Mouse (Mus musculus) cerebellum, adult 18-20 months (tissue): ENCODE results near the gene Coq4.
A peak's percentile ranks its signal among the peaks of the same experiment; 100 is the strongest.

ENCODE experiments used
- DNase-seq, 2 experiments: peaks; one replicate each; pipeline ENCODE4 v3.0.0; 2021

The Coq4 gene

GRCm38 (mm10) chr2:29802075-29802826 is 15.0 kb downstream of the Coq4 start, which contains the start of gene Slc27a4:
TSS of gene Slc27a4 (plus strand) at chr2:29802634.
- DNase-seq: peak; percentile 98 to 99

- DNase-seq: no peak
These were observed 15.5 kb downstream of the Coq4 start for GRCm38 (mm10) chr2:29802827-29803201.

- peak; percentile 37 to 60 for DNase-seq
These were observed 16.1 kb downstream of the Coq4 start for GRCm38 (mm10) chr2:29803400-29803831.

- no peak for DNase-seq
These were observed 28.5 kb downstream of the Coq4 start for GRCm38 (mm10) chr2:29815678-29816371.

- peak; percentile 87 to 90 for DNase-seq
These were observed 30.3 kb downstream of the Coq4 start for GRCm38 (mm10) chr2:29817426-29818232.

- no peak for DNase-seq
These were observed 32.1 kb downstream of the Coq4 start for GRCm38 (mm10) chr2:29819363-29819762.

- peak; percentile 63 to 64 for DNase-seq
These were observed 32.9 kb downstream of the Coq4 start, which contains the start of gene Urm1 for GRCm38 (mm10) chr2:29820025-29820817. TSS of gene Urm1 (plus strand) at chr2:29820075.

GRCm38 (mm10) chr2:29826318-29826925 is 39.1 kb downstream of the Coq4 start:
- DNase-seq: no peak

GRCm38 (mm10) chr2:29826926-29827708 is 39.8 kb downstream of the Coq4 start:
- DNase-seq: peak; percentile 93 to 97

GRCm38 (mm10) chr2:29827709-29828024 is 40.4 kb downstream of the Coq4 start:
- no peak for DNase-seq

GRCm38 (mm10) chr2:29831106-29831505 is 43.8 kb downstream of the Coq4 start:
- no peak for DNase-seq

GRCm38 (mm10) chr2:29833796-29834195 is 46.5 kb downstream of the Coq4 start:
- DNase-seq: no peak

- DNase-seq: no peak
These were observed 48.2 kb downstream of the Coq4 start for GRCm38 (mm10) chr2:29835391-29835899.

GRCm38 (mm10) chr2:29839460-29839859 is 52.2 kb downstream of the Coq4 start:
- DNase-seq: no peak

- no peak for DNase-seq
These were observed 56.2 kb downstream of the Coq4 start for GRCm38 (mm10) chr2:29843231-29844105.

GRCm38 (mm10) chr2:29844115-29844514 is 56.8 kb downstream of the Coq4 start:
- no peak for DNase-seq

GRCm38 (mm10) chr2:29844661-29845060 is 57.4 kb downstream of the Coq4 start:
- DNase-seq: no peak

- no peak for DNase-seq
These were observed 58.3 kb downstream of the Coq4 start for GRCm38 (mm10) chr2:29845636-29846035.

- peak in 1 of 2 experiments; percentile 25 for DNase-seq
These were observed 59.0 kb downstream of the Coq4 start for GRCm38 (mm10) chr2:29846061-29846853.
